Mouse (Mus musculus) monocyte, adult 59 days (primary cell): ENCODE measurements around the gene Rspo4. TPM values are rescaled to one million over a fixed set of nuclear protein-coding genes. Genes with fewer than 3 reads are reported as not detected.

ENCODE experiments used
- total RNA-seq, 2 experiments: library from RNA; stranded (reverse); gene quantifications; one replicate each; pipeline ENCODE4 v1.2.4; 2023

Rspo4 gene
- not detected for total RNA-seq

GRCm38 (mm10) chr2:151842648-151843226 is at the start of gene Rspo4:
Gene Rspo4 (plus strand): TSS chr2:151842927.

GRCm38 (mm10) chr2:151910919-151911500 is 68.3 kb downstream of the Rspo4 start, which contains the start of gene Angpt4:
Gene Angpt4 (plus strand): TSS chr2:151911210.

Other genes with a start within 250 kb of the Rspo4 start
- 1 to 10 TPM; 2.5 to 4.2 TPM for gene Snph, start 210.3 kb upstream of the Rspo4 start, total RNA-seq
- gene Rad21l, start 174.4 kb upstream of the Rspo4 start, total RNA-seq = not detected
- not detected for gene Tmem74b, start 140.9 kb upstream of the Rspo4 start, total RNA-seq
- gene Psmf1, start 98.7 kb upstream of the Rspo4 start, total RNA-seq = 10 to 100 TPM; 22.4 to 22.6 TPM
- not detected for gene Angpt4, start 68.3 kb downstream of the Rspo4 start, total RNA-seq
- gene Fam110a, start 137.3 kb downstream of the Rspo4 start, total RNA-seq = 1 to 10 TPM; 7.6 to 8.3 TPM
- 1 to 10 TPM in 1 of 2 experiments, under 1 TPM in 1; 0.39 to 1.4 TPM for gene Slc52a3, start 153.6 kb downstream of the Rspo4 start, total RNA-seq
- not detected for gene Scrt2, start 238.6 kb downstream of the Rspo4 start, total RNA-seq